Mouse (Mus musculus) liver, postnatal 0 days (tissue): ENCODE results near the gene Scai. TPM values are rescaled to one million over a fixed set of nuclear protein-coding genes. Genes with fewer than 3 reads are reported as not detected.
A peak's percentile ranks its signal among the peaks of the same experiment; 100 is the strongest.

Experiments
- ATAC-seq: fragments of 200-750 bp; cut with Nextera tagmentation; 2 replicates; pipeline ENCODE4 v1.8.0; 2017; ENCODE audit warnings: mild to moderate bottlenecking, moderate library complexity
- DNase-seq: peaks from one replicate; pipeline ENCODE4 v3.0.0-alpha.2; 2016
- H3K27ac ChIP-seq: fragments of 300-500 bp; sonication (generic); 2 replicates; pipeline ENCODE4 v1.5.1; 2014; ENCODE audit warnings: antibody characterized with exemption, moderate library complexity, mild to moderate bottlenecking, low read depth
- H3K27me3 ChIP-seq: fragments of 300-500 bp; sonication (generic); 2 replicates; pipeline ENCODE4 v1.6.1; 2014; ENCODE audit warnings: low read length, control low read depth, mixed read lengths; ENCODE audit not compliant: insufficient read depth
- H3K36me3 ChIP-seq: fragments of 300-500 bp; sonication (generic); replicated peaks from 2 replicates; pipeline ENCODE4 v1.6.1; 2014; ENCODE audit warnings: mild to moderate bottlenecking, control low read depth, low read length, moderate library complexity, mixed read lengths; ENCODE audit not compliant: insufficient read depth
- H3K4me1 ChIP-seq: fragments of 300-500 bp; sonication (generic); 2 replicates; pipeline ENCODE4 v1.6.1; 2014; ENCODE audit warnings: antibody characterized with exemption, mild to moderate bottlenecking, control low read depth; ENCODE audit not compliant: insufficient read depth
- H3K4me2 ChIP-seq: fragments of 300-500 bp; sonication (generic); 2 replicates; pipeline ENCODE4 v1.6.1; 2014; ENCODE audit warnings: low read depth, mild to moderate bottlenecking, low read length, moderate library complexity, mixed read lengths
- H3K4me3 ChIP-seq: fragments of 300-500 bp; sonication (generic); 2 replicates; pipeline ENCODE4 v1.5.1; 2014; ENCODE audit warnings: low read depth, low read length
- H3K9ac ChIP-seq: fragments of 300-500 bp; sonication (generic); replicated peaks from 2 replicates; pipeline ENCODE4 v1.6.1; 2014; ENCODE audit warnings: mild to moderate bottlenecking, moderate library complexity
- H3K9me3 ChIP-seq: fragments of 300-500 bp; sonication (generic); 2 replicates; pipeline ENCODE4 v1.6.1; 2016; ENCODE audit warnings: mild to moderate bottlenecking, control low read depth, low read length, mixed read lengths
- CTCF ChIP-seq: sonication (generic); IDR thresholded peaks from 2 replicates; pipeline ENCODE4 v1.5.1; 2016; ENCODE audit warnings: antibody characterized with exemption, low read depth
- EP300 ChIP-seq: IDR thresholded peaks from 2 replicates; pipeline ENCODE4 v1.6.1; 2016; ENCODE audit warnings: antibody characterized with exemption, low read depth, mild to moderate bottlenecking
- WGBS: fragments of 180-500 bp; shearing (Covaris S2); extraction: QIAGEN DNeasy Blood & Tissue Kit; methylation state at CpG from one replicate; pipeline ENCODE4 v1.1.7; 2014; ENCODE audit not compliant: insufficient replicate concordance; 5-methylcytosine and 5-hydroxymethylcytosine counted together
- polyA plus RNA-seq: library from polyadenylated mRNA; unstranded; fragments of >200 nt; fragmentation: Nextera tagmentation; extraction: Ambion mirVana; gene quantifications from 2 replicates; pipeline ENCODE4 v1.2.1, GENCODE M21; 2015

Scai gene
- polyA plus RNA-seq, 1 experiment from 2014 or later, result 0.70 TPM

DNA sequence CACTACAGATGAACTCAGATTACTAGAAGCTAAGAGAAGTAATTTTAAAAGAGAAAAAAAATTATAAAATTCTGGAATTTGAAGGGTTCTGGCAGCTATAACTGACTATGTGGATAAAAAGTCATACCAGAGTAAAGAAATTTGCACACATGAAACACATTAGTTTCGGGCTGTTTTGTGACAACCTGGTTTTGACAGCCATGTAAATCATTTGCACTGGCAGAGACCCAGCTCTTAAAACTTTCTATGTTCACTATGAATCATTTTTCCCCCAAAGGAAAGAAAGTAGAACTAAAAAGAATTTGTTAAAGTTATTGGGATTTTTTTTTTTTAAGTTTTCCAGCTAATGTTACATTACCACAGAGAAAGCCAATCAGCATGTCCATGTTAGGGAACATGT lies 98.6 kb downstream of the Scai start:
- Histone ChIP-seq H3K9ac (no peak overlapping the region), H3K27ac (no peak overlapping the region), H3K4me1 (no peaks in the 10 kb centered on the region), H3K4me3 (no peak overlapping the region), H3K9me3 (no peaks in the 10 kb centered on the region), H3K36me3 (no peaks in the 10 kb centered on the region), H3K4me2 (no peak overlapping the region), H3K27me3 (no peaks in the 10 kb centered on the region)
- no peak for ATAC-seq
- WGBS, result 84% methylated on average over 1 of the region's 1 CpGs
- TF ChIP-seq EP300 (no peak), CTCF (no peak)
- no peak for DNase-seq

DNA sequence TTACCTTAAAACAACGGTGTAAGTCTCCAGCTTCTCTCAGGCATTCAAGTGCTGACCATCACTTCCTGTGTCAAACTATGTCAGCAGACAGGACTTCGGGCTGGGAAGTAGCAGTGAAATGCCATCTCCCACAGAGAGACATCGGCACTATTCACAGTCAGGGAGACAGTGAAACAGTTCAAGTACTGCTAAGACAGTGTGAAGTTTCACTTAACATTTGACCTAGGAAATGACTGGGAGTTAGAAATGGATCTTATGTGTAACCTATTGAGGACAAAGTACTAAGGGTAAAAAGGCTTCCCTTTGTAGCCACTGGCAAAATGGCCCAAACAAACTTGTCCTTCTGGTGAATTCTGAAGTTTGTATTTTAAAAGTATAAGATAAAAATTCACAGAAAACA lies 107.8 kb downstream of the Scai start:
- no peak overlapping the region for H3K9ac ChIP-seq
- H3K36me3 ChIP-seq, result no peaks in the 10 kb centered on the region; the same call in 1 of the 2 replicates
- no peak for TF ChIP-seq CTCF
- no peak for TF ChIP-seq EP300
- ATAC-seq (no peak), DNase-seq (no peak)
- 74% methylated on average over 3 of the region's 3 CpGs for WGBS
- no peak overlapping the region for H3K27ac ChIP-seq
- no peaks in the 10 kb centered on the region for H3K4me1 ChIP-seq
- H3K9me3 ChIP-seq, result no peaks in the 10 kb centered on the region
- H3K4me2 ChIP-seq, result no peak overlapping the region
- no peaks in the 10 kb centered on the region for H3K27me3 ChIP-seq
- no peak overlapping the region for H3K4me3 ChIP-seq

DNA sequence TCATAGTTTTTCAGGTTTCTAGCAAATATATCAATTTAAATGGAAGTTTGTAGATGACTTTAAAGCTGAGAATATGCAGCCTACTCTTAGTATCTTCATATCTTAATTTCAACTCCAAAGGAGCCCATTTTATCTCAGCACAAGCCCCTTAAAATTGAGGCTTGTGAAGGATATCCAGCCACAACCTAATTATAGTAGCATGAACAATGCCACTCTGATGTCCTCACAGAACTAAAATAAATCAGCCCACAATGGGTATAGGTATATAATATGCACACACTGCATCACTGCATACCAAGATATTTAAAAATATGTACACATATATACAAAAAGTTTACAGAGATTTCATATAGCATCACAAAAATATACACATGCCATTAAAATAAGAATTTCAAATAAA lies 119.9 kb downstream of the Scai start:
- ATAC-seq (no peak), DNase-seq (no peak)
- Histone ChIP-seq H3K36me3 (no peaks in the 10 kb centered on the region), H3K9me3 (no peaks in the 10 kb centered on the region), H3K27ac (no peak overlapping the region), H3K4me2 (no peak overlapping the region), H3K9ac (no peak overlapping the region), H3K4me3 (no peak overlapping the region), H3K4me1 (no peaks in the 10 kb centered on the region), H3K27me3 (no peaks in the 10 kb centered on the region)
- no peak for TF ChIP-seq CTCF
- TF ChIP-seq EP300, result no peak

DNA sequence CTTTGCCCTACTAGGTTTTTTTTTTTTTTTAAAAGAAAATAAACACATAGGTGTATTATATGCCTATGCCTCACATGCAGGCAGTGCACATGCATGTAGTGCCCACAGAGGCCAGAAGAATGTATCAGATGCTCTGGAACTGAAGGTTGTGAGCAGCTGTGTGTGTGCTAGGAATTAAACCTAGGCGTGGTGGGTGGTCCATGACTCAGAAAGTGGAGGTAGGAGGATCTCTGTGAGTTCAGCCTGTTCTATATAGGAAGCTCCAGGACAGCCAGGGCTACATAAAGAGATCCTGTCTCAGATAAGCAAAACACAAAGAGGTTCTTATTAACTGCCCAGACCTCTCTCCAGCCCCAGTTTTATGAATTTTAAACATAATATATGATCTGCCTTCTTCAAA lies 121.4 kb downstream of the Scai start:
- Histone ChIP-seq H3K4me3 (no peak overlapping the region), H3K27ac (no peak overlapping the region), H3K36me3 (no peaks in the 10 kb centered on the region), H3K4me1 (peaks cover 5% of the 10 kb centered on the region), H3K9me3 (no peaks in the 10 kb centered on the region), H3K9ac (no peak overlapping the region), H3K27me3 (no peaks in the 10 kb centered on the region), H3K4me2 (no peak overlapping the region)
- WGBS, result 63% methylated on average over 1 of the region's 1 CpGs
- ATAC-seq (no peak), DNase-seq (no peak)
- TF ChIP-seq EP300 (no peak), CTCF (no peak)

DNA sequence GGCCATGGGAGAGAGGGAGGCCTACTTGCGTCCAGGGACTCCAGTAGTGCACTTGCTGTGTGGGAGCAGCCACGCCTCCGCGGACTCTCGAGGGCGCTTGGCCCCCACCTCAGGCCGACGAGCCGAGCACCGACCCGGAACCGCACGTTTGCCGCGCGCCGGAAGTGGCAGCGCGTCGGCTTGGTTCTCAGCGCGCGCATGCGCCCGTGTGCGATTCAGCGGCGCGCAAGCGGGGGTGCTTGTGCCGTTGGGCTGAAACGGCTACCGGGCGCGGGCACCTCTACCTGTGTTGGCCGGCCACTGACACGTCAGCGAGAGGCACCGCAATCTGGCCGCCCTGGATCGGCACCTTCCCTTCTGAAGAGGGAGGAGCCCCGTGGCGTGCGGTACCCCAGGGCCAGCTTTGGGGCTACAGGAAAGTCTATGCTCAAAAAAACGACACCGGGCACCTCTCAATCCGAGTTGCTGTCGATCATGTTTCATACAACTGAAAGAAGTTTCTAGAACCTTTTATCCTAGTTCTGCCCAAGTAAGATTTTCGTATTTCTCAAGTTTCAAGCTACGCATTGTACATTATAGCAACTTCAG lies 125.0 kb downstream of the Scai start, which contains the start of gene Golga1:
Gene Golga1 (minus strand): TSS at position 142 of the 588 bp plus-strand sequence.
- Histone ChIP-seq H3K9me3 (no peaks in the 10 kb centered on the region), H3K36me3 (peaks cover 6% of the 10 kb centered on the region), H3K9ac (peak within 1 kb of the TSS; percentile 94), H3K4me1 (peaks cover 7% of the 10 kb centered on the region), H3K27me3 (no peaks in the 10 kb centered on the region), H3K27ac (peak within 1 kb of the TSS; percentile 96), H3K4me2 (peak within 1 kb of the TSS; percentile 87), H3K4me3 (peak within 1 kb of the TSS; percentile 84)
- peak; percentile 93 for DNase-seq
- peak; percentile 6 for TF ChIP-seq CTCF
- TF ChIP-seq EP300, result no peak
- WGBS, result under 1% methylated on average over 50 of the region's 50 CpGs
- ATAC-seq, result peak; percentile 97

DNA sequence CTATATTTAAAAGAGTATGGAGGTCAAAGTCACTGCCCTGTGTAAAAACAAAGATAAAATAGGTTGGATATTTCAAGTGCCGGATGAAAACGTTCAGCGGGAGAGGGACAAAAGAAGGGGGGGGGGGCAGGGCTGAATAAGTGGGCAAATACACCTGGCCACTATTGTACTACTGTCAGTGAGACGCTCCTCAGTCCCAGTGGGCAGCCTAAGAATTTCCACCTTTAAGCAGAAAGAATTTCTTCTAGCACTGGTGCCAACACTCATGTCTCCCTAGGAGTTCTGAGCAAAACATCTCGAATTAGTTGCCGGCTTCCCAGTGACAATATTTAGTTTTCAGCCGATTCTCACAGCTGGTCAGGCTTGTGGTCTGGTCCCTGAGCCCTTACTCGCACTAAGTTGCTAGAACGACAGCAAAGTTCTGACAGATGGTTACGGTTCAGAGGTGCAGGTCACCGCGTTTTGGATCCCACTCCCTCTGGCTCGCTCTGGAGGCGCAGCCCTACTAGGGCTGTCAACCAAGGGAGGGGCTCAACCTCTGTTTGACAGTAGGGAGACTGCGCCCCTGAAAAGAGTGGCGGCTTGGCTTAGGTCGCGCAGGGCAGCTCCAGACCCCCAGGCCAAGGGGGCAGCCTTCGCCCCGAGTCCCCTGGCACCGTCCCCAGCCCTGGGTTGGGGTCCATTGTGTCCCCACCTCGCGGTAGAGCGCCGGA lies 125.7 kb downstream of the Scai start:
- 3% methylated on average over 25 of the region's 25 CpGs for WGBS
- H3K36me3 ChIP-seq, result peaks cover 9% of the 10 kb centered on the region
- no peak for DNase-seq
- no peak for TF ChIP-seq EP300
- TF ChIP-seq CTCF, result no peak
- ATAC-seq, result peak; percentile 71
- H3K4me1 ChIP-seq, result peaks cover 7% of the 10 kb centered on the region
- peak overlapping the region; percentile 84 for H3K4me3 ChIP-seq
- peak overlapping the region; percentile 87 for H3K4me2 ChIP-seq
- H3K27me3 ChIP-seq, result no peaks in the 10 kb centered on the region
- no peaks in the 10 kb centered on the region for H3K9me3 ChIP-seq
- peak overlapping the region; percentile 96 for H3K27ac ChIP-seq
- peak overlapping the region; percentile 94 for H3K9ac ChIP-seq
